Mouse (Mus musculus): ENCODE measurements at regions not wholly inside any gene's neighbourhood (a gene's known extent, or its start where the extent isn't known, plus 50 kb on each side); places are given as distances from the start of the nearest gene placed in this dataset.

- DNase-seq (ENCODE audit: low spot score): no peak
Observed at GRCm38 (mm10) chr4:34226886-34227285, 176.9 kb upstream of the Spaca1 start.

DNA sequence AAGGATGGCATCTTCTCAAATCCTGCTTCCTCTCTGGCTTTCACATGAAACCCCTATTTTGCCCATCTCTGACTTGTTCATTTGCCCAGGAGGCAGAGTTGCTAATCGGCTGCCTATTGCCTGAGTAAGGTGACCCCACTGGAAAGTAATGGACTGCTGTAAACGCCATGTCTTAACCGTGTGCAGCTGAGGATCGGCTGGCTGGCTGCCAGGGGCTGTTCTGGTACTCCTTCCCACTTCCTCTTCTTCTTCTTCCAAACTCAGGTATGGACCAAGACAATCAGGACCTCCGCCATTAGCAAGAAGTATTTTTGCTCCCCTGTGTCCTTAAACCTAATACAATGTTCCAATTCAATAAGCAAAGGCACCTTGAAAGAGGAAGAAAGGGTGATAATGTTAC, 177.6 kb upstream of the Spaca1 start:
- no peak for DNase-seq (ENCODE audit: low spot score)

- peak; percentile 78 for DNase-seq (ENCODE audit: low spot score)
Observed at GRCm38 (mm10) chr4:34231270-34231669, 181.3 kb upstream of the Spaca1 start.

- no peak for DNase-seq (ENCODE audit: low spot score)
Observed at GRCm38 (mm10) chr4:34234204-34234603, 184.2 kb upstream of the Spaca1 start.

DNA sequence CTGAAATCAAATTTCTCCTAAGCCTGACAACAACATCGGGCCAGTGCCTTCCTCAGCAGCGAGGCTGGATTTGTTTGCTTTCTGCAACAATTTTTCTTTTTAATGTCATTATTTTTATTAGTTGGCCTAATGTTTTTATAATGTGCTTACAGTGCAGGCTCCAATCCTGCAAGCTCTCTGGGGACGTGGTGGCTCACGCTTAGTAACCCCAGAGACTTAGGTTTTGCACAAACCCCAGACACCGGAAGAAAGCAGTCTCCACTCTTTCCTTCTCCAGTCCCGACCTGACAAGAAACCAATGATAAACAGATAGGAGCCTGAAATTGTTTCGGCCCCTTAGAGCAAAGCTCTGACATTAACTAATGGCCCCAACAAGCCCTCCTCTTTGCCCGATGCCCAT, 184.7 kb upstream of the Spaca1 start:
- DNase-seq (ENCODE audit: low spot score): no peak

GRCm38 (mm10) chr4:34237791-34238190, 187.8 kb upstream of the Spaca1 start:
- no peak for DNase-seq (ENCODE audit: low spot score)

DNA sequence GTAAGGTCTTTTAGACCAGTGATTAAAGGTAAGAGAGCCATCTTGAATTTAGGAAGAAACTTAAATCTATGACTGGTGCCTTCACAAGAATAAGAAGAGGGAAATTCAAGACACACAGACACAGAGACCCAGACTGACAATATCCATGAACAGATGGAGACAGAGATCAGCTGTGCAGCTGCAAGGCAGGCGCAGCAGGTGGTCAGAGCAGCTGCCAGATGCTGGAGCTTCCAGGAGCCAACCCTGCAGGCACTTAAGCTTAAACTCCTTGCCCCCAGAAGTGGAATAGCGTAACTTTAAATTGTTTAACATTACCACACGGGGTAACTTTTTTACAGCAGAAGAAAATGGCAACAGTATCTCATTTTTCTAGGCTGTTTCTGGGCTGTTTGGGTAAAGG, 189.6 kb upstream of the Spaca1 start:
- no peak for DNase-seq (ENCODE audit: low spot score)

- DNase-seq (ENCODE audit: low spot score): no peak
Observed at GRCm38 (mm10) chr4:34241060-34241571, 191.1 kb upstream of the Spaca1 start.

DNA sequence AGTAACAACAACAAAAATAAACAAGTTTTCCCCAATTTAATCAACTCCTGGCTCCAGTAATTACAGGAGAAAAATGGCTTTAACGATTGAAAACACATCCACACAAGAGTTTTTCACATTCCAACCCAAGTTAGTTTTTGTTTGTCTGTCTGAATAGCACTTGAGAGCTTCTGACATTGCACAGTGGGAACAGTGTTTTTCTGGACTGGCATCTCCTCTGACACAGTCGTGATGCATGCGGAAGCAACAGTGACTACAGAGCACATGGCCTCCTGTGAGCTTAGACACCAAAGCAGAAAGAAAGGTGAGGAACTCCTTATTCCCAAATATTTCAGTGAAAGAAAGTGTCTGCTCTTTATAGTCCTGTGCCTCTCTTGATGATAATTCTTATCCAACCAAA, 191.7 kb upstream of the Spaca1 start:
- no peak for DNase-seq (ENCODE audit: low spot score)

GRCm38 (mm10) chr4:34259444-34259843, 209.5 kb upstream of the Spaca1 start:
- DNase-seq (ENCODE audit: low spot score): no peak

- DNase-seq (ENCODE audit: low spot score): no peak
Observed at GRCm38 (mm10) chr4:34260468-34260867, 210.5 kb upstream of the Spaca1 start.

- DNase-seq (ENCODE audit: low spot score): no peak
Observed at GRCm38 (mm10) chr4:34261809-34262208, 211.8 kb upstream of the Spaca1 start.

DNA sequence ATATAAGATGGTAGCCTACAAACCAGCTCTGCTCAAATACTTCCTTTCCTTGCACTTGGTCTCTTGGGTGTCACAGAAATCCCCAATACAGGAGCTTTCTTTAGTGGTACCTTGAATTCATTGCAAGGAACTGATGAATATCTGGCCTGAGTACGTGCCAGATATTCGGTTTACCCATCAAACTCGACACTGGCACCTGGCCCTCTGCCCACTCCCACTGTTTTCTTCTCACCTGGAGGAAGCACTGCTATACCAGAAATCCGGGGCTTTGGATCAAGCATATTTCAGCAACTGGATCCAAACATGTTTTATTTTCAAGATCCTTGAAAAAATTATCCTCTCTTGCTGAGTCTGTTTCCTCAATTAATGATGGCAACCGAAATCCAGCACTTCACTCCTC, 214.4 kb upstream of the Spaca1 start:
- no peak for DNase-seq (ENCODE audit: low spot score)

- no peak for DNase-seq (ENCODE audit: low spot score)
Observed at GRCm38 (mm10) chr4:34274316-34274715, 224.3 kb upstream of the Spaca1 start.

GRCm38 (mm10) chr4:34275372-34275771, 225.4 kb upstream of the Spaca1 start:
- no peak for DNase-seq (ENCODE audit: low spot score)

GRCm38 (mm10) chr4:34302504-34303108, 248.1 kb upstream of the Akirin2 start:
- no peak for DNase-seq (ENCODE audit: low spot score)

DNA sequence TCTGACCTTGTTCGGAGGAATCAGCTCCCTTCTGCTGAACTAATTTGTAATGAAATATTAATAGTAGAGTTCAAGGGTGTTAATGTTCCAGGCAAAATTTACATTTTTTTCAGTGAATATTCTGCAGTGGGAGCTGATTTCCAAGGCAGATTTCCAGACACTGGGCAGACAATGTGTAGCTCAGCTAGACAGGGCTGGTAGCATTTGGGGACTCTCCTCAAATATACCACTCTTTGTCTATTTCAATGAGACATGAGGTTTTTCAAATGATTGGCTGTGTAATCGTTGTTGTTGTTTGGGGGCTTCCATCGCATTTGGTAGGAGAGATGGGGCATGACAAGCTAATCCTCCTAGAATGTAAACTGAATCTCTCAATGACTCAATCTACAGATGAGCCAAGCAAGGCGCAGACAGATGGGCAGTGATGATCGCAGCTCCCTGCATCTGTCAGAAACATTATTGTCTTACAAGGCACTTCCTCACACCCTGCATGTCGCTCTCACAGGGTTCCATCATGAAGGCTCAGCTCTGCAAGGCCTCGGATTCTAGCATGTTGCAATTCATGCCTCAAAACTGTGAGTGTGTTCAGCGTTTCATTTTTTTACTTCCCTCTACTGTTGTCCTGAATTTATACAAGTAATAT, 241.7 kb upstream of the Akirin2 start:
- DNase-seq (ENCODE audit: low spot score): no peak

DNA sequence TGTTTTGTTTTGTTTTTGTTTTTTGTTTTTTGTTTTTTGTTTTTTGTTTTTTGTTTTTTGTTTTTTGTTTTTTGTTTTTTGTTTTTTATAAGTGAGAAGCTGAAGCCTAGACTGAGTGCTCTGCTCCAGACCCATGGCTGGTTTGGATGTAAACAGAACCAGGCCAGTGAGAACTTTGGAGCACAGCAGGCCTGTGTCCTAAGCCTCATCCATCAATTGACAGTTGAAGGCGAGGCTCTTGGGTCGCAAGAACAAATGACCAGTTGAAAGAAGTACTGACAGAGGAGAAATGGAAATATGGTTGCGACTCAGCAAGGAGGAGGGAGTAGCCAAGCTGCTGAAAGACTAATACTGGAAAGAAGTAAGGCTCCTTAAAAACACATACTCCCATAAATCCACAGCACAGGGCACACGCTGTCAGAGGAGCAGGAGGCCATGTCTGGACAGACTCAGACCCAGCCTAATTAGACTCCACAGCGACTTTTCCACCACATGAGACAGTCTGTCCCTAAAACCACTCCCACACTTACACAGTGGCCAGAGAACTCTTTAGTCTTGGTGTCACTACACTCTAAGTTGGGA, 240.6 kb upstream of the Akirin2 start:
- no peak for DNase-seq (ENCODE audit: low spot score)

GRCm38 (mm10) chr4:34315848-34316247, 234.9 kb upstream of the Akirin2 start:
- no peak for DNase-seq (ENCODE audit: low spot score)

GRCm38 (mm10) chr4:34322841-34323240, 227.9 kb upstream of the Akirin2 start:
- no peak for DNase-seq (ENCODE audit: low spot score)

- no peak for DNase-seq (ENCODE audit: low spot score)
Observed at GRCm38 (mm10) chr4:34328151-34328785, 222.5 kb upstream of the Akirin2 start.

GRCm38 (mm10) chr4:34336971-34337797, 213.6 kb upstream of the Akirin2 start:
- peak; percentile 41 for DNase-seq (ENCODE audit: low spot score)

Measured in testis, postnatal 10 days (tissue).